Mouse (Mus musculus): ENCODE measurements around the gene 9030612E09Rik. TPM values are rescaled to one million over a fixed set of nuclear protein-coding genes. Genes with fewer than 3 reads are reported as not detected.

9030612E09Rik gene
- 2.0 TPM in 2 replicates for polyA plus RNA-seq (2014; fragmentation: Nextera tagmentation; extraction: Ambion mirVana)

DNA sequence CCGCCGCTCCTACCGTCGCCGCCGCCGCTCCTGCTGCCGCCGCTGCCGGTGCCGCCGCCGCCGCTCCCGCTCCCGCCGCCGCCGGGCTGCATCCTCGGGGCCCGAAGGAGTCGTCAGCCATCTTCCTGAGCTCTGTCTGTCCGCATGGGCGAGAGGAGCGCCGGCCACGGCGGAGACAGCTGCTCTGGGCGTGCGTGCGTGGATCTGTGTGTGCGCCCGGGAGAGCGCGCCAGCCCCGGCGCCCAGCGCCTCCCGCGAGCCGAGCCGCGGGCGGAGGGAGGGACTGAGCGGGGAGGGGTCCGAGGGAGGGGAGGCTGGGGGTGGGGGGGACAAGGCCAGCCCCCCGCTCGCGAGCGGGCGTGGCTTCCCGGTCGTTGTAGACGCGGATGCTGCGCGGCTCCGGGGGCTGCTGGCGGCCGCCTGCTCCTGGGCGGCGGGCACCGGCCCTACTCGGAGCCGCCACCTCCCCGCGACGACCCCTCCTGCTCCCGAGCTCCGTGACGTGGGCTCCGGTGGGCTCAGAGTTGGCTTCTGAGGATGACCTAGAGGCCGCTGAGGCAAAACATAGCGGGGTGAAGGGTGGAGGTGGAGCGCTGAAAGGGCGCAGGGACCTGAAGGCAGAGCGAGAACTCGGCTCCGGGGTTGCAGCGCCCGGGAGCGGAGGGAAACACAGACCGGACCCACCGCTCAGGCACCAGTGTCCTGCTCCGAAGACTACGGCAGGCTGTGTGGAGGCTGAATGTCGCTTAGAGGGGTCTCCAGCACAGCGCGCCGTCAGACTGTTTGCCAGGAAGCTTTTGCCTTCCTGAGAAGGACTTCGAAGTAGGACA is at the start of gene 9030612E09Rik, which contains the start of gene Sobp:
Gene 9030612E09Rik, plus strand, starts transcription at position 379 of the 830 bp plus-strand sequence.
Gene Sobp, minus strand, starts transcription at position 205 of the 830 bp plus-strand sequence.
- no peaks in the 10 kb centered on the region for H3K9me3 ChIP-seq (replicated peaks; ENCODE audit: control insufficient read depth, low read length)
- ATAC-seq = peak; percentile 90
- no peaks in the 10 kb centered on the region for H3K27me3 ChIP-seq (replicated peaks; ENCODE audit: control insufficient read depth, insufficient read depth, low read length)
- peak within 1 kb of the TSS; percentile 92 for H3K4me2 ChIP-seq (ENCODE audit: low read length)
- WGBS = under 1% methylated on average over 47 of the region's 91 CpGs
- peak within 1 kb of the TSS; percentile 93 for H3K9ac ChIP-seq (ENCODE audit: low read length)
- DNase-seq (ENCODE audit: low spot score) = peak; percentile 91
- H3K27ac ChIP-seq (ENCODE audit: low read depth, low read length) = peak within 1 kb of the TSS; percentile 96
- peak within 1 kb of the TSS; percentile 85 for H3K4me3 ChIP-seq (ENCODE audit: low read depth, low read length)
- peaks cover 25% of the 10 kb centered on the region for H3K4me1 ChIP-seq (ENCODE audit: control insufficient read depth, insufficient read depth, low read length)
- H3K36me3 ChIP-seq (ENCODE audit: control insufficient read depth, insufficient read depth, low read length) = no peaks in the 10 kb centered on the region

DNA sequence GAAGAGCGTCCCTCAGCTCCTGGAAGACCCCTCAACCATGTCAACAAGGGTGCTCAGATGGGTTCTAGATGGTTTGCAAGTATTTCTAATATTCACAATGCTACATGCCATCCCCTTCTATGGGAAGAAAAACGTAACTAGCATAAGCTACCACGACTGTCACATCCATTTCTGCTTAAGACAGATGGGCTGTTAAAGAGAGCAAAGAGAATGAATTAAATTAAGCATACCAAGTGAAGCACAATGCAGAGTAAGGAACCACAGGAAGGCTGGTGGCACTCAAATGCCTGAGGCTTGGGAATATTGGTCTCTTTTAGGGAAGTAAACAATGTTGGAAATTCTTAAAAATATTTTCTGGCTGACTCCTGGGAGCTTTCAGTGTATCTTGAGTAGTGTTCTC is 45.8 kb upstream of the 9030612E09Rik start:
- Histone ChIP-seq H3K27ac (ENCODE audit: low read depth, low read length) (no peak overlapping the region; the same call in 1 of the 2 replicates), H3K27me3 (replicated peaks; ENCODE audit: control insufficient read depth, insufficient read depth, low read length) (no peaks in the 10 kb centered on the region), H3K36me3 (ENCODE audit: control insufficient read depth, insufficient read depth, low read length) (no peaks in the 10 kb centered on the region), H3K4me1 (ENCODE audit: control insufficient read depth, insufficient read depth, low read length) (peaks cover 8% of the 10 kb centered on the region; the same call in 1 of the 2 replicates), H3K9me3 (replicated peaks; ENCODE audit: control insufficient read depth, low read length) (no peaks in the 10 kb centered on the region), H3K4me3 (ENCODE audit: low read depth, low read length) (no peak overlapping the region), H3K9ac (ENCODE audit: low read length) (no peak overlapping the region), H3K4me2 (ENCODE audit: low read length) (no peak overlapping the region)
- ATAC-seq = peak; percentile 21; the same call in 1 of the 2 replicates
- WGBS = 63% methylated on average over 3 of the region's 3 CpGs
- DNase-seq (ENCODE audit: low spot score) = peak; percentile 16

DNA sequence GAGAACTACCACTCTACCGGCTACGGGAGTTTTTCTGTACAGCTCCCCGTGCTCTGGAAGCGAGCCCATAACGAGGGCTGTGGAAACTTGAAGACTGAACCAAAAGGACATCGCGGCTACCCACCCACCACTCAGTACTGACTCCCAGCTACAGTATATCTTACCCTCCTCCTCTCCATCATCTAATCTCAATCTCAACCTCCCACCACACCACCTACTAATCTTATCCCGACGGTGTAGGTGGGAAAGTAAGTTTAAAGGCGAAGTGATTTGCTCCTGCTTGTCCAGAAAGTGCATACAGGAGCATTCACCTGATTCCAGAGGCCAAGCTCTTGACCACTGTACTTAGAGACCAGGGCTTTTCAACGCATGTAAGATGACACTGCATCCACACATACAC is 40.5 kb upstream of the 9030612E09Rik start:
- WGBS = 91% methylated on average over 11 of the region's 11 CpGs
- no peak overlapping the region for H3K27ac ChIP-seq (ENCODE audit: low read depth, low read length)
- no peak overlapping the region for H3K4me3 ChIP-seq (ENCODE audit: low read depth, low read length)
- no peaks in the 10 kb centered on the region for H3K9me3 ChIP-seq (replicated peaks; ENCODE audit: control insufficient read depth, low read length)
- ATAC-seq (no peak), DNase-seq (ENCODE audit: low spot score) (no peak)
- H3K36me3 ChIP-seq (ENCODE audit: control insufficient read depth, insufficient read depth, low read length) = no peaks in the 10 kb centered on the region
- H3K27me3 ChIP-seq (replicated peaks; ENCODE audit: control insufficient read depth, insufficient read depth, low read length) = no peaks in the 10 kb centered on the region
- H3K4me1 ChIP-seq (ENCODE audit: control insufficient read depth, insufficient read depth, low read length) = peaks cover 5% of the 10 kb centered on the region; the same call in 1 of the 2 replicates
- no peak overlapping the region for H3K9ac ChIP-seq (ENCODE audit: low read length)
- no peak overlapping the region for H3K4me2 ChIP-seq (ENCODE audit: low read length)

DNA sequence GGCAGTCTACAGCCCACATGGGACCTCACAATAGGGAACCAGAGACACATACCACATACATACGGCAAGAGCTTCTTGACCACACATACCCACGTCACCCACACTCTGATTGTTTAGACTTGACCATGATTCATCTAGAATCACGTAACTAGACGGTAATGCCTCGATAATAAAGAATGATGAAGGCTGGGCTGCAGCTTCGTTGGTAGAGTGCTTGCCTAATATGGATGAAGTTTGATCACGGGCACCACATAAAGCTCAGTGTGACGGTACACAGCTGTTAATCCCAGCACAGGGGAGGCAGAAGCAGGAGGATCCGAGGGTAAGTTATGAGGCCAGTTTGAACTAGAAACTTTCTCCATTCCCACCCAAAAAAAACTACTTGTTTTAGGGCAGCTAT is 31.3 kb upstream of the 9030612E09Rik start:
- WGBS = 95% methylated on average over 9 of the region's 9 CpGs
- H3K4me1 ChIP-seq (ENCODE audit: control insufficient read depth, insufficient read depth, low read length) = no peaks in the 10 kb centered on the region

DNA sequence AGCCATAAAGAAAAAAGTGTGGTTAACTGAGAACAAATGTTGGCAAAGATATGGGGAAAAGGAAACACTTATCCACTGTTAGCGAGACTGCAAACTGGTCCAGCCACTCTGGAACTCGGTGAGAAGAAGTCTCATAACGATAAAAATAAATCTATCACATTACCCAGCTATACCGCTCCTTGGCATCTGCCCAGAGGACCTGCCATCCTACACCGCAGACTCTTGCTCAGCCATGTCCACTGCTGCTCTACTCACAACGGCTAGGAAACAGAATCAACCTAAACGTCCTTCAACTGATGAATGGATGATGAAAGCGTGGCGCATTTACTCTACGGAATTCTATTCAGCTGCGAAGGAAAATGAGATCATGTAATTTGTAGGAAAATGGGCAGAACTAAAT is 26.0 kb upstream of the 9030612E09Rik start:
- Histone ChIP-seq H3K4me1 (ENCODE audit: control insufficient read depth, insufficient read depth, low read length) (0 out of 2 replicates have a peak, but pooled peaks cover under 1% of the 10 kb centered on the region), H3K27me3 (replicated peaks; ENCODE audit: control insufficient read depth, insufficient read depth, low read length) (no peaks in the 10 kb centered on the region), H3K4me2 (ENCODE audit: low read length) (no peak overlapping the region), H3K36me3 (ENCODE audit: control insufficient read depth, insufficient read depth, low read length) (no peaks in the 10 kb centered on the region), H3K27ac (ENCODE audit: low read depth, low read length) (no peak overlapping the region), H3K9me3 (replicated peaks; ENCODE audit: control insufficient read depth, low read length) (no peaks in the 10 kb centered on the region), H3K9ac (ENCODE audit: low read length) (no peak overlapping the region), H3K4me3 (ENCODE audit: low read depth, low read length) (no peak overlapping the region)
- ATAC-seq (no peak), DNase-seq (ENCODE audit: low spot score) (no peak)
- 87% methylated on average over 11 of the region's 11 CpGs for WGBS

More for the DNA sequence above, 31.3 kb upstream of the 9030612E09Rik start:
- Histone ChIP-seq H3K9ac (ENCODE audit: low read length) (no peak overlapping the region), H3K9me3 (replicated peaks; ENCODE audit: control insufficient read depth, low read length) (no peaks in the 10 kb centered on the region), H3K27ac (ENCODE audit: low read depth, low read length) (no peak overlapping the region), H3K4me2 (ENCODE audit: low read length) (no peak overlapping the region), H3K4me3 (ENCODE audit: low read depth, low read length) (no peak overlapping the region), H3K27me3 (replicated peaks; ENCODE audit: control insufficient read depth, insufficient read depth, low read length) (no peaks in the 10 kb centered on the region), H3K36me3 (ENCODE audit: control insufficient read depth, insufficient read depth, low read length) (no peaks in the 10 kb centered on the region)
- ATAC-seq = no peak
- DNase-seq (ENCODE audit: low spot score) = no peak

DNA sequence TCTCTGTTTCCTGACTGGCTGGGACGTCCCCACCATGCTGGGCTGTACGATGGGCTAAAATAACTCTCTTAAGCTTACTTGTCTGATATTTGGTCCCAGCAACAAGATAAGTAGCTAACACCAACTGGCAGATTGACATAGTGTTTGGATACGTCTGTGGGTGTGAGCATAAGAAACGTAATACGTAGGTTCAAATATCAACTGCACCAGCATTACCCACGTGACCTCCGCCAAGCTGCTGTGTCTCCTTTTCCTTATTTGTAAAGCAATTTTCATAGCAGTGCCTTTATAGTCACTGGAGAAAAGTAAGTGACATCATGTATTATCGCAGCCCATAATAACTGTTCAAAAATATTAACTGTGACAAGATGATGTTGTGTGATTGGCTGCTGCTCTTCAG is 21.9 kb upstream of the 9030612E09Rik start:
- H3K9ac ChIP-seq (ENCODE audit: low read length) = no peak overlapping the region
- H3K36me3 ChIP-seq (ENCODE audit: control insufficient read depth, insufficient read depth, low read length) = peaks cover 6% of the 10 kb centered on the region; the same call in 1 of the 2 replicates
- ATAC-seq = no peak
- H3K9me3 ChIP-seq (replicated peaks; ENCODE audit: control insufficient read depth, low read length) = no peaks in the 10 kb centered on the region
- 91% methylated on average over 8 of the region's 8 CpGs for WGBS
- H3K27ac ChIP-seq (ENCODE audit: low read depth, low read length) = no peak overlapping the region
- no peak overlapping the region for H3K4me3 ChIP-seq (ENCODE audit: low read depth, low read length)
- no peak overlapping the region for H3K4me2 ChIP-seq (ENCODE audit: low read length)
- peaks cover 23% of the 10 kb centered on the region for H3K4me1 ChIP-seq (ENCODE audit: control insufficient read depth, insufficient read depth, low read length)
- no peak for DNase-seq (ENCODE audit: low spot score)
- H3K27me3 ChIP-seq (replicated peaks; ENCODE audit: control insufficient read depth, insufficient read depth, low read length) = no peaks in the 10 kb centered on the region

DNA sequence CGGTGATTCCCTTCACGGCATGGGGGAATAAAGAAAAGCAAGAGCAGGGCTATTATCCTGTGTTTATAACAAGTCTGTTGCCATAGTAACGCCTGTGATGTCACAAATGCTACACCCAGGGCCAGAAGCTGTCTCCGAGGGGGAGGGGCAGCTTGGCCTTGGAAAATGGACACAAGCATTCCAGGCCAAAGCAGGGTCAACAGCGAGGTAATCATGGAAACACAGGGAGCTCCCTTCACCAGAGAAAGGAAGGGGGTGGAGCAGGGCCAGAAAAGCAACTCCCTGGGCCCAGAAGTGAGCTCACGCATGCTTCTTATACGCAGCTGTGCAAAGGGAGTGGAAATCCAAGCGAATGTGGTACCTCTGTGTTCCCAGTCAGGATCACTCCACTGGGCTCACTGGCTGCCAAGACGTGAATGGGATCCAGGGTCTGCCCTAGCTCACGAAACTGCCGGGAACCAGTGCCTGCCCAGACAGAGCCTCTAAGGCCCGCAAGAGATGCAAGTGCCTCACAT is 19.4 kb upstream of the 9030612E09Rik start:
- WGBS = 4% methylated on average over 12 of the region's 12 CpGs

DNA sequence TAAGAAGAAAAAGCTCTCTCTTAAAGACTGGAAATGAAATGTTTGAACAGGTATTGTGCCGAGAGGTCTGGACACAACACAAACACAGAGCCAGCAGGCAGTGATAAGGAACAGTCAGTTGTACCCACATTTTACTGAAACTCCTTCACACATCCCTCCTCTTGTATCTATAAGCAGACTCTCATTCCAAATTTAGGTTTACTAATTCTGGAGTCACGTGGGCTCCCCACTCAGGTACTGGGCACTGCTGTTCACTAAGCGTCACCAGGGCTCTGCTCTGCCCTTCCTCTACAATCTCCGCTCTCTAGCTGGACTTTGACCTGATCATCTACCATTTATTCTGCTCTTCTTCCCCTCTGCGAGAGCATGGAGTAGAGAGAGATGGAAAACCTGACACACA is 15.6 kb upstream of the 9030612E09Rik start:
- no peak overlapping the region for H3K4me3 ChIP-seq (ENCODE audit: low read depth, low read length)
- WGBS = 88% methylated on average over 5 of the region's 5 CpGs
- H3K27me3 ChIP-seq (replicated peaks; ENCODE audit: control insufficient read depth, insufficient read depth, low read length) = no peaks in the 10 kb centered on the region
- H3K9me3 ChIP-seq (replicated peaks; ENCODE audit: control insufficient read depth, low read length) = peaks cover 3% of the 10 kb centered on the region; the same call in 1 of the 2 replicates
- no peak overlapping the region for H3K9ac ChIP-seq (ENCODE audit: low read length)
- H3K4me1 ChIP-seq (ENCODE audit: control insufficient read depth, insufficient read depth, low read length) = peaks cover 18% of the 10 kb centered on the region
- no peak for DNase-seq (ENCODE audit: low spot score)
- no peak overlapping the region for H3K27ac ChIP-seq (ENCODE audit: low read depth, low read length)
- no peak overlapping the region for H3K4me2 ChIP-seq (ENCODE audit: low read length)
- peaks cover 6% of the 10 kb centered on the region; the same call in 1 of the 2 replicates for H3K36me3 ChIP-seq (ENCODE audit: control insufficient read depth, insufficient read depth, low read length)
- no peak for ATAC-seq

More for the DNA sequence above, 19.4 kb upstream of the 9030612E09Rik start:
- Histone ChIP-seq H3K27ac (ENCODE audit: low read depth, low read length) (peak overlapping the region; percentile 78), H3K9ac (ENCODE audit: low read length) (peak overlapping the region; percentile 49), H3K36me3 (ENCODE audit: control insufficient read depth, insufficient read depth, low read length) (peaks cover 6% of the 10 kb centered on the region; the same call in 1 of the 2 replicates), H3K4me2 (ENCODE audit: low read length) (peak overlapping the region; percentile 37), H3K4me1 (ENCODE audit: control insufficient read depth, insufficient read depth, low read length) (peaks cover 23% of the 10 kb centered on the region), H3K27me3 (replicated peaks; ENCODE audit: control insufficient read depth, insufficient read depth, low read length) (no peaks in the 10 kb centered on the region), H3K4me3 (ENCODE audit: low read depth, low read length) (no peak overlapping the region; the same call in 1 of the 2 replicates), H3K9me3 (replicated peaks; ENCODE audit: control insufficient read depth, low read length) (no peaks in the 10 kb centered on the region)
- ATAC-seq (peak; percentile 87), DNase-seq (ENCODE audit: low spot score) (peak; percentile 94)
